Mouse (Mus musculus) neural tube, embryonic 12.5 days (tissue): ENCODE results near the gene Rpl29. TPM values are rescaled to one million over a fixed set of nuclear protein-coding genes. Genes with fewer than 3 reads are reported as not detected.

Source experiments
- ATAC-seq: fragments of 200-750 bp; cut with Nextera tagmentation; 2 replicates; pipeline ENCODE4 v1.8.0; 2017; ENCODE audit warnings: low read depth, mild to moderate bottlenecking, moderate TSS enrichment, moderate library complexity; ENCODE audit not compliant: low FRiP score
- H3K27ac ChIP-seq: fragments of 300-500 bp; sonication (generic); 2 replicates; pipeline ENCODE4 v1.5.1; 2016
- H3K27me3 ChIP-seq: fragments of 300-500 bp; sonication (generic); replicated peaks from 2 replicates; pipeline ENCODE4 v1.6.1; 2016; ENCODE audit warnings: mild to moderate bottlenecking
- H3K36me3 ChIP-seq: fragments of 300-500 bp; sonication (generic); 2 replicates; pipeline ENCODE4 v1.6.1; 2016; ENCODE audit warnings: mild to moderate bottlenecking
- H3K4me1 ChIP-seq: fragments of 300-500 bp; sonication (generic); 2 replicates; pipeline ENCODE4 v1.6.1; 2016
- H3K4me2 ChIP-seq: fragments of 300-500 bp; sonication (generic); replicated peaks from 2 replicates; pipeline ENCODE4 v1.6.1; 2016; ENCODE audit warnings: mild to moderate bottlenecking
- H3K4me3 ChIP-seq: fragments of 300-500 bp; sonication (generic); 2 replicates; pipeline ENCODE4 v1.5.1; 2016
- H3K9ac ChIP-seq: fragments of 300-500 bp; sonication (generic); 2 replicates; pipeline ENCODE4 v1.6.1; 2016; ENCODE audit warnings: mild to moderate bottlenecking
- H3K9me3 ChIP-seq: fragments of 300-500 bp; sonication (generic); 2 replicates; pipeline ENCODE4 v1.6.1; 2016; ENCODE audit warnings: mild to moderate bottlenecking
- WGBS: fragments of 180-500 bp; shearing (Covaris S2); methylation state at CpG from one replicate; pipeline ENCODE4 v1.1.7; 2016; 5-methylcytosine and 5-hydroxymethylcytosine counted together
- polyA plus RNA-seq: library from polyadenylated mRNA; unstranded; fragments of >200 nt; fragmentation: Nextera tagmentation; extraction: Ambion mirVana; gene quantifications from 2 replicates; pipeline ENCODE4 v1.2.1, GENCODE M21; 2016

The Rpl29 gene
- polyA plus RNA-seq, 1 experiment from 2014 or later: 706 TPM

DNA sequence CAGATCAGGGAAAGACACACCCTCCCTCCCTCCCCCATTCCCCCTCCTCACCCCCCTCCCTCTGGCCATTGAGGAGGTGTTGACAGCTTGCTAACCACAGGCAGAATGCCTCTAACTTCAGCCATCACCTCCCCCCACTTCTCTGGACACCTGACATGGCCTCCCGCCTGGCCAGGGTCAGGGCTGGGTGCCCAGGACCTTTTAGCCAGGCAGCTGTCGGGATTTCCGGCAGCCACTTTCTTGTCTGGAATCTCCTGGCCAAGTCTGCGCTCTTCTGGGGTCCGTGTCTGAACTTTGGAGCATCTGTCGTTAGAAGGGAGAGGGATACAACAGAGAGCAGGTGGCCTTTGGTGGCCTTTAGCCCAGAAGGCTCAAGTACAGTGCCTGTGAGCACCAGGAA lies 24.0 kb upstream of the Rpl29 start:
- Histone ChIP-seq H3K27me3 (no peaks in the 10 kb centered on the region), H3K36me3 (no peaks in the 10 kb centered on the region), H3K4me2 (no peak overlapping the region), H3K9ac (no peak overlapping the region), H3K4me3 (no peak overlapping the region), H3K4me1 (no peaks in the 10 kb centered on the region; the same call in 1 of the 2 replicates), H3K9me3 (peaks cover 5% of the 10 kb centered on the region; the same call in 1 of the 2 replicates), H3K27ac (no peak overlapping the region)
- no peak for ATAC-seq
- WGBS: 54% methylated on average over 6 of the region's 6 CpGs

DNA sequence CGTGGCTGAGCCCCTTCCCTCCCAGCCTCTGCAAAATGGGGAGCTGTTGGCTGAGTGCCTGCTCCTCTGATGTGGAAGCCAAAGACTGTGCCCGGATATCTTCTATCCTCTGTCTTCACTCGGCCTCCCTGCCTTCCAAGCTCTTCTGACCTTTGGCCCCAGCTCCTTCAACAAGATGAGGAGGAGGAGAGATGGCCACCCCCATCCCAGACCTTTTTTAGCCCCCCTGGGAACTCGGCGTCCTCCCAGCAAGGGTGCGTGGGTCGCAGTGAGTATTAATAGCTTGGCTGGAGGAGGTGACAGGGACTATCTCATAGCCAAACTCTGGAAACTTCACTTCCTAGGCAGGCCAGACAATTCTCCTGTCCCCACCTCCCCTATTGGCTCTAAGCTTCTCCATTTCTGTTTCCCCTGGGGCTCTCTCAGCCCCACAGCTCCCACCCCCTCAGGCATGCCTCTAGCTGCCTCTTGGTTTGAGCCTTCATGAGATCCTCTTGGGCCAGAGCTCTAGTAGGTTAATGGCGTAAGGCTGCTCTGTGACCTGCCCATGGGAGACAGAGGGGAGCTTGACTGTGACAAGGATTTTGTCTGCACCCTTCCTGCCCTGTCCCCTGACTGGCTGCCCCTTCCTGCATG lies 22.7 kb upstream of the Rpl29 start:
- Histone ChIP-seq H3K4me2 (no peak overlapping the region), H3K9me3 (peaks cover 5% of the 10 kb centered on the region; the same call in 1 of the 2 replicates), H3K9ac (no peak overlapping the region), H3K27ac (no peak overlapping the region), H3K4me3 (no peak overlapping the region), H3K27me3 (no peaks in the 10 kb centered on the region), H3K36me3 (no peaks in the 10 kb centered on the region), H3K4me1 (no peaks in the 10 kb centered on the region; the same call in 1 of the 2 replicates)
- WGBS: 70% methylated on average over 8 of the region's 8 CpGs
- no peak for ATAC-seq

DNA sequence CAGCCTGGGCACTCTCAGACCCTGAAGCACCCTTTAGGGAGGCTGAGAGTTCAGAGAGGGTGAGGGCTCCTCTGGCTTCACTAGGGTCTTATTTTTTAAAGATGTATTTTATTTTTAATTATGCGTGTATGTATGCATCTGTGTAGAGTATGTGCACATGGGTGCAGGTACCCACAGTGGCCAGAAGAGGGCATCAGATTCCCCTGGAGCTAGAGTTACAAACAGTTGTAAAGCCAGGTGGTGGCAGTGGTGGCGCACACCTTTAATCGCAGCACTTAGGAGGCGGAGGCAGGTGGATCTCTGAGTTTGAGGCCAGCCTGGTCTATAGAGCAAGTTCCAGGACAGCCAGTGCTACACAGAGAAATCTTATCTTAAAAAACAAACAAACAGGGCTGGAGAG lies 20.2 kb upstream of the Rpl29 start:
- H3K9me3 ChIP-seq: peaks cover 5% of the 10 kb centered on the region; the same call in 1 of the 2 replicates
- no peak overlapping the region for H3K4me3 ChIP-seq
- ATAC-seq: no peak
- no peaks in the 10 kb centered on the region; the same call in 1 of the 2 replicates for H3K4me1 ChIP-seq
- no peak overlapping the region for H3K9ac ChIP-seq
- H3K4me2 ChIP-seq: no peak overlapping the region
- no peak overlapping the region for H3K27ac ChIP-seq
- no peaks in the 10 kb centered on the region for H3K27me3 ChIP-seq
- no peaks in the 10 kb centered on the region for H3K36me3 ChIP-seq
- WGBS: 98% methylated on average over 4 of the region's 4 CpGs

DNA sequence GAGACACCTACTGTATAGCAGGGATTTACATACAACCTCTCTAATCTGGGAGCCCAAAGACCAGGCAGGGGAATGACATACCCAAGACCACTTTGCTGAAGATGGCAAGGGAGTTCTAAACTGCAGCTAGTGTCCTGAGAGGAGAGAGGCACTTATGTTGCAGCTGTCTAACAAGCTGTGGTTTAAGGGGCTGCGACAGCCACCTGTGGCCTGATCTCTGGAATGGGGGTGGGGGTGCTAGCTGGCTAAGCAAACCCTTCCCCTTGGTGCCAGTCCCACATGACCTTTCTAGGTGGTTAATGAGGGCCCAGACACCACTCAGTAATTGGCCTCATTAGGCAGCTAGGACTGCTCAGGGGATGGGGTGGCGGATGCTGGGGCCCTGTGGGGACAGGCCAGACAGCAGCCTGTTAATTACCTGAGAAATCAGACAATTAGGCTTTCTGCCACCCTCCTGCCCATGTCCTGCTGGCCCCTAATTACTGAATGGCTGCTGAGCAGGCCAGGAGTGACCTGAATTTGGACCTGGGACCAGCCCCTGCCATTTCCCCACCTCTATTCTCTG lies 19.1 kb upstream of the Rpl29 start:
- 48% methylated on average over 2 of the region's 2 CpGs for WGBS
- no peak overlapping the region for H3K27ac ChIP-seq
- no peak overlapping the region for H3K4me2 ChIP-seq
- peaks cover 5% of the 10 kb centered on the region; the same call in 1 of the 2 replicates for H3K9me3 ChIP-seq
- no peak overlapping the region for H3K4me3 ChIP-seq
- no peaks in the 10 kb centered on the region for H3K36me3 ChIP-seq
- no peaks in the 10 kb centered on the region for H3K27me3 ChIP-seq
- ATAC-seq: no peak
- no peak overlapping the region for H3K9ac ChIP-seq
- H3K4me1 ChIP-seq: no peaks in the 10 kb centered on the region; the same call in 1 of the 2 replicates

DNA sequence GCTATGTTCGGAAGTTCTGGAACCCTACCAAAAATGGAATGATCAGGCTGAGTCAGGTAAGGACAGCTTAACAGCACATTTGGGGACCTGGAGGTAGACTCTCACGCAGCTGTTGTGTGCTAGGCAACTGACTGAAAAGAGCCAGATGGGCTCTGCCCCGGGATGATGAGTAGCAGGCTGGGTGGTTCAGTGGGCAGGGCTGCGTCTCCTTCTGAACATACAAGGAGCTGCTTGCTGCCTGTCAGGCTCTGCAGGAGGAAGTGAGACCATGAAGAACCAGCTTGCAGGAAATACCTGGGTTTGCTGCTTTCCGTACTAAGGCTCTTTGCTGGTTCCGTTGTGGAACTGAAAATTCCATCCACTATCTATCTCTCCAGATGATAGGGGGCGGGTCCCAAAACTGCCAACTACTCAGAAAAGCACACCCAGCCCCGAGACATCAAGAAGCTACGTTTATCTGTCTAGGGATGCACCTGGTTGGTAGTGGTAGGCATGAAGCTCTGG lies 18.1 kb upstream of the Rpl29 start:
- H3K9me3 ChIP-seq: peaks cover 5% of the 10 kb centered on the region; the same call in 1 of the 2 replicates
- WGBS: 80% methylated on average over 9 of the region's 9 CpGs
- ATAC-seq: no peak

DNA sequence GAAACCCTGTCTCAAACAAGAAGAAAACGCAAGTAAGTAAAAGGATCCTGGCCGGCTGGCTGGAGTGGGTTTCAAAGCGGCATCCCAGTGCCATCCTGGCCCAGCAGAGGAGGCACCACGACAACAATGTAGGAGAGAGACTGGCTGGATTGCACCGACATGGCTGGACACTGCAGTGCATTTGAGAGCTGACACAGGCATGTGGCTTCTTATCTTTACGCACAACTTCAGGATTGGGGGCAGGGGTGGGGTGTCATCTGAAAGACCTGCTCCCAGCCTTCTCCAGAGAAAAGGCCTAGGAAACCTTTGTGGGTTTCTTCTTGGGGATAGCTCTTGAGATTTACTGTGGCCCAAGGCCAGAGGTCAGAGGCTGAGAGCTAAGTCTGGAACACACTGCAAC lies 17.5 kb upstream of the Rpl29 start:
- Histone ChIP-seq H3K4me3 (no peak overlapping the region), H3K27me3 (no peaks in the 10 kb centered on the region), H3K36me3 (no peaks in the 10 kb centered on the region), H3K9ac (no peak overlapping the region), H3K9me3 (peaks cover 5% of the 10 kb centered on the region; the same call in 1 of the 2 replicates), H3K27ac (no peak overlapping the region), H3K4me1 (no peaks in the 10 kb centered on the region), H3K4me2 (no peak overlapping the region)
- ATAC-seq: no peak
- WGBS: 76% methylated on average over 6 of the region's 6 CpGs

More for the DNA sequence above, 18.1 kb upstream of the Rpl29 start:
- no peak overlapping the region for H3K4me2 ChIP-seq
- no peak overlapping the region for H3K4me3 ChIP-seq
- no peak overlapping the region for H3K9ac ChIP-seq
- H3K36me3 ChIP-seq: no peaks in the 10 kb centered on the region
- H3K27me3 ChIP-seq: no peaks in the 10 kb centered on the region
- H3K4me1 ChIP-seq: no peaks in the 10 kb centered on the region; the same call in 1 of the 2 replicates
- no peak overlapping the region for H3K27ac ChIP-seq

DNA sequence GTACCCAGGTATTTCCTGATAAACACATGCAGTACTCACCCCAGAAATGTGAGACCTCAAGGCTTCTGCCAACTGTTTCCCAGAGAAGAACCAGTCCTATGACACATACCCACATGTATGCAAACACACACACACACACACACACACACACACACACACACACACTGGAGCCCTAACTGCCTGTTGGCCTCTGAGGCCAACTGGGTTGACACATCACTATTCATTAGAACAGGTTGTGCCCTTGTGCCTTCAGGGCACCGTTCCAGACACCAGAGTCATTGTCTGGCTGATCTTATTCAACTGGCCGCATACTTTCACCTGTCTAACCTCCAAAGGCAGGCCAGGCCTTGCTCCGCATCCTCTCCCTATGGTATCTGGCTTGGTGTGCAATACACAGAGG lies 17.0 kb upstream of the Rpl29 start:
- Histone ChIP-seq H3K27ac (no peak overlapping the region), H3K9ac (no peak overlapping the region), H3K36me3 (no peaks in the 10 kb centered on the region), H3K27me3 (no peaks in the 10 kb centered on the region), H3K4me2 (no peak overlapping the region), H3K4me1 (no peaks in the 10 kb centered on the region), H3K4me3 (no peak overlapping the region), H3K9me3 (peaks cover 5% of the 10 kb centered on the region; the same call in 1 of the 2 replicates)
- 87% methylated on average over 3 of the region's 3 CpGs for WGBS
- no peak for ATAC-seq

DNA sequence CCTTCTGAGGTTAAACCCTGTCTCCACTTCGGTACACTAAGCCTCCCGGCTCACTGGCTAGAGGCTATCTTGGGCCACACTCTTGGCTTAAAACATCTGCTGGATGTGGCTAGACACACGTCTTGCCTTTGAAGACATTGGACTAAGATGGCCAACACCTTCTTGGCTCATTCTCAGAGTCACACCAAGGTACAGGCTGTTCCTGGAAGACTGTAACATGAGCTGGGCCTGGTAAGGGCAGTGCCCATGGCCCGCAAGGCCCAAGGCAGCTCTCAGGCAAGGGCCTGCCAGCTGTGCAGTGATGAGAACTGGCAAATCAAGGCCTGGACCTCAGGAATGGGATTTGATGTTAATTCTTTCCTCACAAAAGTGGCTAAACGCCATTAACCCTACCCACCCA lies 15.6 kb upstream of the Rpl29 start:
- Histone ChIP-seq H3K27ac (no peak overlapping the region), H3K9me3 (peaks cover 5% of the 10 kb centered on the region; the same call in 1 of the 2 replicates), H3K9ac (no peak overlapping the region), H3K27me3 (0 out of 2 replicates have a peak, but pooled peaks cover 2% of the 10 kb centered on the region), H3K4me2 (no peak overlapping the region), H3K36me3 (no peaks in the 10 kb centered on the region), H3K4me1 (peaks cover 11% of the 10 kb centered on the region), H3K4me3 (no peak overlapping the region)
- 83% methylated on average over 5 of the region's 5 CpGs for WGBS
- no peak for ATAC-seq

DNA sequence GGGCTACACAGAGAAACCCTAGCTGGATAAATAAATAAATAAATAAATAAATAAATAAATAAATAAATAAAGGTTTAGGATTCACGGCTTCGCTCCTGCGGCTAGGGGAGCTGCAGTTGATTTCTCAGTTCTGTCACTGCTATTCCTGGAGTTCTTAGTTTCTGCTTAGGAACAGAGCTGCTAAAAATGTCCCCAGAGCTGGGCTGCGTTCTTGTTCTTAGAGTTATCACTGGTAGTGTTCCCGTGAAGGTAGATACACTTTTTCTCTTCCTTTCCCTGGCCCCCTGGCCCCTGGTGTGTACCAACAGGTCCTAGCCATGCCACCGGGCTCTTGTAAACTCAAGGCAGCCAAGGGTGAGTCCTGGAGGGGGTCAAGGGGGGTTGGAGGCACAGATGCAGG lies 12.4 kb upstream of the Rpl29 start:
- Histone ChIP-seq H3K9me3 (no peaks in the 10 kb centered on the region), H3K36me3 (no peaks in the 10 kb centered on the region), H3K4me2 (no peak overlapping the region), H3K9ac (no peak overlapping the region), H3K27me3 (peaks cover 2% of the 10 kb centered on the region; the same call in 1 of the 2 replicates), H3K4me1 (peaks cover 27% of the 10 kb centered on the region), H3K27ac (no peak overlapping the region), H3K4me3 (no peak overlapping the region)
- ATAC-seq: no peak
- 89% methylated on average over 6 of the region's 6 CpGs for WGBS

DNA sequence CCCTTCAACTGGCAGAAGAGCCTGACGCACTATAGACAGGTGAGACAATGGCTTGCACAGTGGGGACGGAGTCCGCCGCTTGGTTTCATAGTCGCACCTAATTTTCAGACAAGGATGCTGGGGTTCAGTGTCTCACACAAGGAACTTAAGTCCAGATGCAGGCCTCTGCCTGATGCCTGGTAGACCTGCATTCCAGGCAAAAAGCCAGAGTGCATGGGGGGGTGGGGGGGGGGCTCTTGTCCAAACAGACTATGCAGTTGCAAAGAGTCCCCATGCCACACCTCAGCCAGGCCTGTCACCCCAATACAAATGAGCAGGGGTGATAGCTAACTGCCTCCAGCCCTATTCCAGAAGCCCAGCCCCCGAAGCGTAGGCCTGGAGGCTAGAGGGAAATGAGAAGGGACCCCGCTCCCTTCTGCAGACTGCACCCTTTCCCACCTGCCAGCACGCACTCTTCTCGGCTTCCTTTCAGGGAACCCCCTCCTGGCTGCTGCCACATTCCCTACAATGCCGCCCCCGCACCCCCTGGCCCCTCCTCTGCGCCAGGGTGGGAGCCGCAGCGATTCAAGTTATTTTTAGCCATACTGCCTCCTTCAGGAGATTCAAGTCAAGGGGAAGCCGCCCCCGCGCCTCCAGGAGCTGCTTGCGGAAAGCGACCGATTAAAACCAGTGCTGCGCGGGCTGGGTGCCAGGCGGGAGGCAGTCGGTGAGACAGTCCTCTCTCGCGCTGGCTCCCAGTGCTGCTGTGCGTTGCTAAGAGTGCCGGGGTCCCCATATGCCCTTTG lies 11.2 kb upstream of the Rpl29 start:
- H3K4me2 ChIP-seq: peak overlapping the region; percentile 61
- H3K9ac ChIP-seq: peak overlapping the region; percentile 47; the same call in 1 of the 2 replicates
- peaks cover 27% of the 10 kb centered on the region for H3K4me1 ChIP-seq
- peaks cover 2% of the 10 kb centered on the region; the same call in 1 of the 2 replicates for H3K27me3 ChIP-seq
- H3K27ac ChIP-seq: no peak overlapping the region
- peak overlapping the region; percentile 18; the same call in 1 of the 2 replicates for H3K4me3 ChIP-seq
- H3K9me3 ChIP-seq: no peaks in the 10 kb centered on the region
- 16% methylated on average over 29 of the region's 29 CpGs for WGBS
- H3K36me3 ChIP-seq: no peaks in the 10 kb centered on the region
- ATAC-seq: peak; percentile 26

DNA sequence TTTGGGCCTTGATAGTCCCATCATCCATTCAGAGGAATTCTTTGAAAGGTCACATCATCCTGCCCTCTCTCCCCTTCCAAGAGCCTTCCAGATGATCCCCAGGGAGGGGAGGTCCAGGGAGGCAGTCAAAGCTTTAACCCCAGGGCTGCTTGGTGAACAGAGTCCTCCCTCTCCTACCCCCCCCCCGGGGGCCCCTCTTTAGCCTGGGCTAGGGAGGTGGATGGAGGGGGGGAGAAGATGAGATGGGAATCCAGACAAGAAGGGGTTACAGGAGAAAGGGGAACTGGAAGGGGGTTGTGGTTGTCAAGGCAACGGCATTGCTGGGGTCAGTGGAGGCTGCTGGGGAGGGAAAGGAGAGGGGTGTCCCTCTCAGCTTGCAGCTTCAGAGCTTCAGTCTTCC lies 8.6 kb upstream of the Rpl29 start:
- Histone ChIP-seq H3K4me2 (peak overlapping the region; percentile 36), H3K27ac (no peak overlapping the region), H3K27me3 (peaks cover 2% of the 10 kb centered on the region; the same call in 1 of the 2 replicates), H3K36me3 (no peaks in the 10 kb centered on the region), H3K9ac (0 out of 2 replicates have a peak overlapping the region, but pooled peaks have one; percentile 4), H3K4me3 (no peak overlapping the region), H3K4me1 (peaks cover 27% of the 10 kb centered on the region), H3K9me3 (no peaks in the 10 kb centered on the region)
- 0% methylated on average over 2 of the region's 2 CpGs for WGBS
- ATAC-seq: no peak
